Mouse (Mus musculus): ENCODE data around the gene Pcca. TPM values are rescaled to one million over a fixed set of nuclear protein-coding genes. Genes with fewer than 3 reads are reported as not detected.

Gene Pcca
- polyA plus RNA-seq, 1 experiment, result 24.8 TPM

DNA sequence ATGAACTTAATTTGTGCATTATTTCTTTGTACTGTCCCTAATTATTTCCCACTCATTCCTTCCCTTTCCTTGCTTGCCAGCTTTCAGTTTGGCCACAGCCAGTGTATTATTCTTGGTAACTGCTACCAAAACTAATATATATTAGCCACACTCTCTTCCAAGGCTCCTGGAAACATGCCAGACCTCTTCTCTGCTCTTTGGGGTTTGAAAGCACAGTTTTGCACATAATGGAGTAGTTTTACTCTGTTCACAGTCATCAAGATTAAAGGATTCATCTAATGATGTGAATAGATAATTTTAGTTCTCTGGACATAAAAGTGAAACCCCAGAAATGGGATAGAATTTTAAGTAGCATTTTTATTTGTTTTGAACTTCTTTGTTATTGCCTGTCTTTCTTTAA, 228.5 kb downstream of the Pcca start:
- Histone ChIP-seq H3K4me3 (replicated peaks; ENCODE audit: control insufficient read depth, low read depth, low read length) (no peak overlapping the region), H3K4me1 (ENCODE audit: control insufficient read depth, insufficient read depth, low read length) (no peaks in the 10 kb centered on the region; the same call in 1 of the 2 replicates), H3K27ac (ENCODE audit: control insufficient read depth, insufficient read depth, low read depth, low read length, poor library complexity) (no peak overlapping the region)
- no peak for TF ChIP-seq CTCF (IDR thresholded peaks at IDR 0.05; ENCODE audit: control insufficient read depth, insufficient read depth, low read length)

DNA sequence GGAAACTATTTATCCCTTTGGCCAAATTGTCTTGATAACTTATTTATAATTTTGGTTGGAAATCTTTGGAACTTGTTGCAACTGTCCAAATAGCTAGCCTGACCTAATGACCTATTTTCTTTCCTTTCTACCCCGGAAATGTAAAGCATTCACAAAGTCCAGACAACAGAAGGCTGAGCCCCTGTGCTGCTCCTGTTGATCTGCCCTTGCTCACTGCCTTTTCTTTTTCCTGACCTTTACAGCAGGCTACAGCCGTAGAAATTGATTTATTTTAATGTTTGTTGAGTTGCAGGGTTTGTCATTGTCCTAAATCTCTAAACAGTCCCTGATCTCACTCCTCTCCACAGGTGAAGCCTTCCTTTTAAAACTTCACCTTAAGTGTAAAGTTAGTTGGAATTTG, 231.8 kb downstream of the Pcca start:
- H3K4me1 ChIP-seq (ENCODE audit: control insufficient read depth, insufficient read depth, low read length), result no peaks in the 10 kb centered on the region
- H3K4me3 ChIP-seq (replicated peaks; ENCODE audit: control insufficient read depth, low read depth, low read length), result no peak overlapping the region
- TF ChIP-seq CTCF (IDR thresholded peaks at IDR 0.05; ENCODE audit: control insufficient read depth, insufficient read depth, low read length) (no peak), POLR2A (IDR thresholded peaks at IDR 0.05; ENCODE audit: borderline replicate concordance, control insufficient read depth, low read depth, low read length) (no peak)
- no peak overlapping the region for H3K27ac ChIP-seq (ENCODE audit: control insufficient read depth, insufficient read depth, low read depth, low read length, poor library complexity)
- WGBS, result 66% methylated on average over 2 of the region's 2 CpGs

DNA sequence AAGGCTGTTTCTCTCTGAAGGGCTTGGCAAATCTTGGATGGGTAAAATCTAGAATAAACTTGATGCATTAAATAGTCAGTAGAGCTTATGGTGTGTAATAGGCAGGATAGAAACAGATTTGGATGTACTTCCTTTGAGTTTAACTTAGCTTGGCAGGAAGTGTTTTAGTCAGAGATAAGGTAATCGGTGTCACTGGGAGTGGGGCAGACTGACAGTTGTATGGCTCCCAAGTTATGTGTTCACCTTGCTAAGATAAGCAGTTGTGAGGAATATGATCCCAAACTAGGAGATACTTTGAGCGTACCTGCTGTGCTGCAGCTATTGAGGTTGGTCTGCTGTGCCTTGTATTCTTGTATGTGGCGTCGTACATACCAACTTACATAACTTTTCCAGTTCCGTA, 232.3 kb downstream of the Pcca start:
- no peak overlapping the region for H3K4me3 ChIP-seq (replicated peaks; ENCODE audit: control insufficient read depth, low read depth, low read length)
- no peaks in the 10 kb centered on the region for H3K4me1 ChIP-seq (ENCODE audit: control insufficient read depth, insufficient read depth, low read length)
- no peak for TF ChIP-seq CTCF (IDR thresholded peaks at IDR 0.05; ENCODE audit: control insufficient read depth, insufficient read depth, low read length)
- no peak for TF ChIP-seq POLR2A (IDR thresholded peaks at IDR 0.05; ENCODE audit: borderline replicate concordance, control insufficient read depth, low read depth, low read length)
- WGBS, result 71% methylated on average over 5 of the region's 5 CpGs
- H3K27ac ChIP-seq (ENCODE audit: control insufficient read depth, insufficient read depth, low read depth, low read length, poor library complexity), result no peak overlapping the region

DNA sequence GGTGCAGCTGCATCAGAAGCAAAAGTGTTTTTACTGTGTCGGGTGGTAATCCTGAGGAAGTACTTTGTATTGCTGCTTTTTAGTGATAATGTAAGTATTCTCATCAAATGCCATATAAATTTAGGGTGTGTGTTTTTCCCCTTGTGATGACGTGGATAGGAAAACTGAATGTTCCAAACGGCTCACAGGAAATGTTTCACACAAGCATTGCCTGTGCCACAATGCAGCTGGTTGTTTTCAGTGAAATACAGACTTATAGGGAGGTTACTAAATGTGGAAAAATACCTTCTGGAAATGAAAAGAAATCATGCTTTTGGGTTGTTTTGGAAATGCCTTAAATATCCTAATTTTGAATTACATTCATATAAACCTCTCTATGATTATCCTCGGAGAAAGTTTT, 250.6 kb downstream of the Pcca start:
- WGBS, result 31% methylated on average over 4 of the region's 4 CpGs
- H3K27ac ChIP-seq (ENCODE audit: control insufficient read depth, insufficient read depth, low read depth, low read length, poor library complexity), result no peak overlapping the region
- TF ChIP-seq POLR2A (IDR thresholded peaks at IDR 0.05; ENCODE audit: borderline replicate concordance, control insufficient read depth, low read depth, low read length), result no peak
- TF ChIP-seq CTCF (IDR thresholded peaks at IDR 0.05; ENCODE audit: control insufficient read depth, insufficient read depth, low read length), result no peak
- no peak overlapping the region for H3K4me3 ChIP-seq (replicated peaks; ENCODE audit: control insufficient read depth, low read depth, low read length)
- no peaks in the 10 kb centered on the region for H3K4me1 ChIP-seq (ENCODE audit: control insufficient read depth, insufficient read depth, low read length)

- 13% methylated on average over 2 of the region's 2 CpGs for WGBS
- Histone ChIP-seq H3K4me1 (ENCODE audit: control insufficient read depth, insufficient read depth, low read length) (no peaks in the 10 kb centered on the region), H3K4me3 (replicated peaks; ENCODE audit: control insufficient read depth, low read depth, low read length) (no peak overlapping the region), H3K27ac (ENCODE audit: control insufficient read depth, insufficient read depth, low read depth, low read length, poor library complexity) (no peak overlapping the region)
- TF ChIP-seq CTCF (IDR thresholded peaks at IDR 0.05; ENCODE audit: control insufficient read depth, insufficient read depth, low read length) (no peak), POLR2A (IDR thresholded peaks at IDR 0.05; ENCODE audit: borderline replicate concordance, control insufficient read depth, low read depth, low read length) (no peak)
Observed at GRCm38 (mm10) chr14:122788199-122788598, 254.1 kb downstream of the Pcca start.

DNA sequence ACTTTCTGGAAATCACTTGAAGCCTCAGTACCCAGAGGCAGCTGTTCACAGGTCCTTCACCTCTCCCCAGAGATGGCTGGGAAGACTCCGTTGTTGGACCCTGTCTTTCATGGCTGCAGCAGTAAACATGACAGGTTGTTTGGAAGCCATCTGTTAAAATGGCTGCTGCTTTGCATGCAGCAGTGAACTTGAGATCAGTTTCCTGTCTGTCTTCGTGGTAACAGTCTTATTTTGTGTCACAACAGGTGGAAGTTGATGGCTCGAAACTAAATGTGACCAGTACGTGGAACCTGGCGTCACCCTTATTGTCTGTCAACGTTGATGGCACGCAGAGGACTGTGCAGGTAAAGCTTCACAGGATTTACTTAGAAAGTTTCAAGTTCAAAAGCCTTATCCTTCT, 256.0 kb downstream of the Pcca start:
- 73% methylated on average over 7 of the region's 7 CpGs for WGBS
- no peak overlapping the region for H3K4me3 ChIP-seq (replicated peaks; ENCODE audit: control insufficient read depth, low read depth, low read length)
- H3K27ac ChIP-seq (ENCODE audit: control insufficient read depth, insufficient read depth, low read depth, low read length, poor library complexity), result no peak overlapping the region
- no peaks in the 10 kb centered on the region for H3K4me1 ChIP-seq (ENCODE audit: control insufficient read depth, insufficient read depth, low read length)
- TF ChIP-seq CTCF (IDR thresholded peaks at IDR 0.05; ENCODE audit: control insufficient read depth, insufficient read depth, low read length), result no peak
- no peak for TF ChIP-seq POLR2A (IDR thresholded peaks at IDR 0.05; ENCODE audit: borderline replicate concordance, control insufficient read depth, low read depth, low read length)

- no peak for TF ChIP-seq POLR2A (IDR thresholded peaks at IDR 0.05; ENCODE audit: borderline replicate concordance, control insufficient read depth, low read depth, low read length)
- TF ChIP-seq CTCF (IDR thresholded peaks at IDR 0.05; ENCODE audit: control insufficient read depth, insufficient read depth, low read length), result no peak
- WGBS, result 82% methylated on average over 4 of the region's 4 CpGs
- Histone ChIP-seq H3K27ac (ENCODE audit: control insufficient read depth, insufficient read depth, low read depth, low read length, poor library complexity) (no peak overlapping the region), H3K4me1 (ENCODE audit: control insufficient read depth, insufficient read depth, low read length) (no peaks in the 10 kb centered on the region), H3K4me3 (replicated peaks; ENCODE audit: control insufficient read depth, low read depth, low read length) (no peak overlapping the region)
Observed at GRCm38 (mm10) chr14:122793368-122793767, 259.2 kb downstream of the Pcca start.

DNA sequence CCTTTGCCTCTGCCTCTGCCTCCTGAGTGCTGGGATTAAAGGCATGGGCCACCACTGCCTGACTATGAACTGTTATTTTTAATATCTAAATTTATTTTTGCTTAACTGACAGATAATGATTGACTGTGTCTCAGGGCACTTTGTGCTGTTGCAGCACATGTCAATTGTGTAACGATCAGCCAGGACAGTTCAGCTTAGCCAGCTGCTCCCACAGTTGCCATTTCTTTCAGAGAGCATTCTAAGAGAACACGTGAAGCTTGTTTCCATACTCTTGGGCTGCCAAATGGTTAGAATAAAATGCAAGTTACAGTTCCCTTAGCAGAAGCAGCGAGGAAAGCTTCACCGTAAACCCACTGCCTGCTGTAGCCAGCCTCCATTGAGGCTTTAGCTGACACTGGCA, 266.2 kb downstream of the Pcca start:
- H3K4me1 ChIP-seq (ENCODE audit: control insufficient read depth, insufficient read depth, low read length), result no peaks in the 10 kb centered on the region
- 86% methylated on average over 4 of the region's 4 CpGs for WGBS
- TF ChIP-seq POLR2A (IDR thresholded peaks at IDR 0.05; ENCODE audit: borderline replicate concordance, control insufficient read depth, low read depth, low read length) (no peak), CTCF (IDR thresholded peaks at IDR 0.05; ENCODE audit: control insufficient read depth, insufficient read depth, low read length) (no peak)
- no peak overlapping the region for H3K27ac ChIP-seq (ENCODE audit: control insufficient read depth, insufficient read depth, low read depth, low read length, poor library complexity)
- no peak overlapping the region for H3K4me3 ChIP-seq (replicated peaks; ENCODE audit: control insufficient read depth, low read depth, low read length)

DNA sequence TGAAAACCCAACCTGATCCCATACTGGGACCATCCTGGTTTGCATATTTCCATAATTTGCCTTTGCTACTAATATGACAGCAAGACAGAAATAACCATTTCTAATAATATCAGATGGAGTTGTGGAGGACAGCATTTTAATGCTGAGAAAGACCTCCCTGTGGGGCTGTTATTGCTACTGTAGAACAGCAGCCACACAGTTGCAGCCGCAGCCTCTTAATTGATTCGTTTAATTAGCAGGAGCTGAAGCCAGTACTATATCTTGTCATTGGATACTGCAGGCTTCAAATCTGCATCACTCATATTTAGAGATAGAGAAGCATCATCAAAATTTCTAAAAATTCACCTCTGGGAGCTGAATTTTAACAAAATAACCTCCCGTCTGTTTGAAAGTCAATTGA, 286.9 kb downstream of the Pcca start:
- Histone ChIP-seq H3K4me1 (ENCODE audit: control insufficient read depth, insufficient read depth, low read length) (no peaks in the 10 kb centered on the region), H3K4me3 (replicated peaks; ENCODE audit: control insufficient read depth, low read depth, low read length) (no peak overlapping the region), H3K27ac (ENCODE audit: control insufficient read depth, insufficient read depth, low read depth, low read length, poor library complexity) (no peak overlapping the region)
- TF ChIP-seq POLR2A (IDR thresholded peaks at IDR 0.05; ENCODE audit: borderline replicate concordance, control insufficient read depth, low read depth, low read length) (no peak), CTCF (IDR thresholded peaks at IDR 0.05; ENCODE audit: control insufficient read depth, insufficient read depth, low read length) (no peak)
- WGBS, result 85% methylated on average over 3 of the region's 3 CpGs

Measured in bone marrow, adult 2 months (tissue).